Mouse (Mus musculus) neural tube, embryonic 15.5 days (tissue): Measurements from ENCODE around the gene Mto1. TPM values are rescaled to one million over a fixed set of nuclear protein-coding genes. Genes with fewer than 3 reads are reported as not detected.
A peak's percentile ranks its signal among the peaks of the same experiment; 100 is the strongest.

Experiments used
- ATAC-seq: fragments of 200-750 bp; cut with Nextera tagmentation; 2 replicates; pipeline ENCODE4 v1.8.0; 2017; ENCODE audit warnings: mild to moderate bottlenecking, moderate TSS enrichment, moderate library complexity; ENCODE audit not compliant: low FRiP score
- H3K27ac ChIP-seq: fragments of 300-500 bp; sonication (generic); replicated peaks from 2 replicates; pipeline ENCODE4 v1.5.1; 2015; ENCODE audit warnings: mild to moderate bottlenecking, inconsistent platforms
- H3K27me3 ChIP-seq: fragments of 300-500 bp; sonication (generic); replicated peaks from 2 replicates; pipeline ENCODE4 v1.6.1; 2015; ENCODE audit warnings: inconsistent platforms
- H3K36me3 ChIP-seq: fragments of 300-500 bp; sonication (generic); 2 replicates; pipeline ENCODE4 v1.6.1; 2015; ENCODE audit warnings: inconsistent platforms
- H3K4me1 ChIP-seq: fragments of 300-500 bp; sonication (generic); 2 replicates; pipeline ENCODE4 v1.6.1; 2015; ENCODE audit warnings: inconsistent platforms
- H3K4me2 ChIP-seq: fragments of 300-500 bp; sonication (generic); 2 replicates; pipeline ENCODE4 v1.6.1; 2015; ENCODE audit warnings: inconsistent platforms, mild to moderate bottlenecking, moderate library complexity
- H3K4me3 ChIP-seq: fragments of 300-500 bp; sonication (generic); replicated peaks from 2 replicates; pipeline ENCODE4 v1.5.1; 2015; ENCODE audit warnings: mild to moderate bottlenecking, inconsistent platforms
- H3K9ac ChIP-seq: fragments of 300-500 bp; sonication (generic); replicated peaks from 2 replicates; pipeline ENCODE4 v1.6.1; 2015; ENCODE audit warnings: mild to moderate bottlenecking, inconsistent platforms
- H3K9me3 ChIP-seq: fragments of 300-500 bp; sonication (generic); replicated peaks from 2 replicates; pipeline ENCODE4 v1.6.1; 2016; ENCODE audit warnings: inconsistent platforms
- whole genome bisulfite sequencing: fragments of 180-500 bp; shearing (Covaris S2); methylation state at CpG from one replicate; pipeline ENCODE4 v1.1.7; 2015; ENCODE audit warnings: mixed read lengths; 5-methylcytosine and 5-hydroxymethylcytosine counted together
- polyA plus RNA-seq: library from polyadenylated mRNA; unstranded; fragments of >200 nt; fragmentation: Nextera tagmentation; extraction: Ambion mirVana; gene quantifications from 2 replicates; pipeline ENCODE4 v1.2.1, GENCODE M21; 2015

Mto1 gene
- polyA plus RNA-seq, 1 experiment from 2014 or later = 30.0 TPM

GRCm38 (mm10) chr9:78491169-78491568 is 43.2 kb downstream of the Mto1 start:
- no peak overlapping the region for H3K9ac ChIP-seq
- H3K27me3 ChIP-seq = no peaks in the 10 kb centered on the region
- no peak for ATAC-seq
- no peaks in the 10 kb centered on the region for H3K36me3 ChIP-seq
- no peaks in the 10 kb centered on the region for H3K9me3 ChIP-seq
- H3K4me1 ChIP-seq = peaks cover 10% of the 10 kb centered on the region; the same call in 1 of the 2 replicates
- no peak overlapping the region for H3K4me3 ChIP-seq
- no peak overlapping the region for H3K4me2 ChIP-seq
- 87% methylated on average over 3 of the region's 3 CpGs for WGBS
- no peak overlapping the region for H3K27ac ChIP-seq

GRCm38 (mm10) chr9:78492254-78492653 is 44.2 kb downstream of the Mto1 start:
- Histone ChIP-seq H3K27ac (no peak overlapping the region), H3K4me2 (no peak overlapping the region), H3K9ac (no peak overlapping the region), H3K36me3 (no peaks in the 10 kb centered on the region), H3K4me3 (no peak overlapping the region), H3K9me3 (no peaks in the 10 kb centered on the region), H3K27me3 (no peaks in the 10 kb centered on the region), H3K4me1 (peaks cover 10% of the 10 kb centered on the region; the same call in 1 of the 2 replicates)
- no peak for ATAC-seq
- WGBS = 92% methylated on average over 3 of the region's 3 CpGs

- Histone ChIP-seq H3K27me3 (no peaks in the 10 kb centered on the region), H3K27ac (no peak overlapping the region), H3K4me3 (no peak overlapping the region), H3K4me2 (no peak overlapping the region), H3K36me3 (no peaks in the 10 kb centered on the region), H3K9ac (no peak overlapping the region), H3K4me1 (peaks cover 10% of the 10 kb centered on the region; the same call in 1 of the 2 replicates), H3K9me3 (no peaks in the 10 kb centered on the region)
- WGBS = 80% methylated on average over 7 of the region's 7 CpGs
- ATAC-seq = no peak
These were observed 45.2 kb downstream of the Mto1 start for GRCm38 (mm10) chr9:78493171-78493570.

- Histone ChIP-seq H3K4me2 (no peak overlapping the region), H3K36me3 (no peaks in the 10 kb centered on the region), H3K4me1 (peaks cover 20% of the 10 kb centered on the region), H3K9me3 (no peaks in the 10 kb centered on the region), H3K27ac (no peak overlapping the region), H3K4me3 (no peak overlapping the region), H3K27me3 (no peaks in the 10 kb centered on the region), H3K9ac (no peak overlapping the region)
- WGBS = 88% methylated on average over 3 of the region's 3 CpGs
- no peak for ATAC-seq
These were observed 52.4 kb downstream of the Mto1 start for GRCm38 (mm10) chr9:78500386-78500785.

- H3K4me1 ChIP-seq = peaks cover 21% of the 10 kb centered on the region
- H3K27ac ChIP-seq = no peak overlapping the region
- H3K4me2 ChIP-seq = no peak overlapping the region
- no peaks in the 10 kb centered on the region for H3K27me3 ChIP-seq
- no peak overlapping the region for H3K4me3 ChIP-seq
- 59% methylated on average over 4 of the region's 4 CpGs for WGBS
- ATAC-seq = no peak
- H3K9ac ChIP-seq = no peak overlapping the region
- H3K36me3 ChIP-seq = no peaks in the 10 kb centered on the region
- no peaks in the 10 kb centered on the region for H3K9me3 ChIP-seq
These were observed 53.3 kb downstream of the Mto1 start for GRCm38 (mm10) chr9:78501284-78501683.

GRCm38 (mm10) chr9:78503223-78504079 is 55.4 kb downstream of the Mto1 start:
- peak overlapping the region; percentile 85 for H3K27ac ChIP-seq
- H3K4me1 ChIP-seq = peaks cover 22% of the 10 kb centered on the region
- peak overlapping the region; percentile 48 for H3K4me2 ChIP-seq
- H3K9ac ChIP-seq = peak overlapping the region; percentile 39
- H3K27me3 ChIP-seq = no peaks in the 10 kb centered on the region
- peak overlapping the region; percentile 28 for H3K4me3 ChIP-seq
- H3K9me3 ChIP-seq = no peaks in the 10 kb centered on the region
- ATAC-seq = peak; percentile 84
- H3K36me3 ChIP-seq = no peaks in the 10 kb centered on the region
- WGBS = 6% methylated on average over 6 of the region's 6 CpGs

- no peak overlapping the region for H3K9ac ChIP-seq
- H3K4me3 ChIP-seq = peak overlapping the region; percentile 28
- 62% methylated on average over 4 of the region's 4 CpGs for WGBS
- H3K9me3 ChIP-seq = no peaks in the 10 kb centered on the region
- H3K4me2 ChIP-seq = peak overlapping the region; percentile 48
- peaks cover 22% of the 10 kb centered on the region for H3K4me1 ChIP-seq
- H3K27me3 ChIP-seq = no peaks in the 10 kb centered on the region
- 0 out of 2 replicates have a peak, but pooled peaks have one; percentile 2 for ATAC-seq
- H3K27ac ChIP-seq = peak overlapping the region; percentile 85
- H3K36me3 ChIP-seq = peaks cover 3% of the 10 kb centered on the region; the same call in 1 of the 2 replicates
These were observed 56.1 kb downstream of the Mto1 start for GRCm38 (mm10) chr9:78504133-78504532.

GRCm38 (mm10) chr9:78504679-78505078 is 56.7 kb downstream of the Mto1 start:
- Histone ChIP-seq H3K4me3 (0 out of 2 replicates have a peak overlapping the region, but pooled peaks have one; percentile 28), H3K9ac (no peak overlapping the region)

GRCm38 (mm10) chr9:78505223-78505622 is 57.2 kb downstream of the Mto1 start:
- Histone ChIP-seq H3K4me2 (no peak overlapping the region), H3K27ac (no peak overlapping the region), H3K36me3 (peaks cover 3% of the 10 kb centered on the region; the same call in 1 of the 2 replicates), H3K27me3 (no peaks in the 10 kb centered on the region), H3K9ac (no peak overlapping the region), H3K4me1 (peaks cover 22% of the 10 kb centered on the region), H3K9me3 (no peaks in the 10 kb centered on the region), H3K4me3 (no peak overlapping the region)
- no peak for ATAC-seq
- 96% methylated on average over 6 of the region's 6 CpGs for WGBS

More at GRCm38 (mm10) chr9:78504679-78505078, 56.7 kb downstream of the Mto1 start:
- Histone ChIP-seq H3K4me2 (peak overlapping the region; percentile 48), H3K36me3 (peaks cover 3% of the 10 kb centered on the region; the same call in 1 of the 2 replicates), H3K4me1 (peaks cover 22% of the 10 kb centered on the region), H3K9me3 (no peaks in the 10 kb centered on the region), H3K27me3 (no peaks in the 10 kb centered on the region), H3K27ac (no peak overlapping the region)
- no peak for ATAC-seq
- WGBS = 76% methylated on average over 3 of the region's 3 CpGs

GRCm38 (mm10) chr9:78506002-78506721 is 58.2 kb downstream of the Mto1 start:
- peaks cover 3% of the 10 kb centered on the region; the same call in 1 of the 2 replicates for H3K36me3 ChIP-seq
- no peak overlapping the region for H3K4me3 ChIP-seq
- no peak overlapping the region for H3K27ac ChIP-seq
- ATAC-seq = no peak
- H3K27me3 ChIP-seq = no peaks in the 10 kb centered on the region
- no peak overlapping the region for H3K9ac ChIP-seq
- no peaks in the 10 kb centered on the region for H3K9me3 ChIP-seq
- H3K4me1 ChIP-seq = peaks cover 22% of the 10 kb centered on the region
- H3K4me2 ChIP-seq = no peak overlapping the region
- 80% methylated on average over 11 of the region's 11 CpGs for WGBS

GRCm38 (mm10) chr9:78506722-78507077 is 58.7 kb downstream of the Mto1 start:
- Histone ChIP-seq H3K36me3 (peaks cover 3% of the 10 kb centered on the region), H3K27me3 (no peaks in the 10 kb centered on the region), H3K4me2 (no peak overlapping the region), H3K4me3 (no peak overlapping the region), H3K27ac (no peak overlapping the region), H3K9ac (no peak overlapping the region), H3K9me3 (no peaks in the 10 kb centered on the region), H3K4me1 (peaks cover 22% of the 10 kb centered on the region)
- ATAC-seq = no peak
- WGBS = 89% methylated on average over 7 of the region's 7 CpGs
